ENCODE assay signal across 21 mouse cellular contexts in genomic region chr11:13605152-13605697, GRCm38 (mm10).
DNase-seq lines count a peak whose midpoint lies in the region; ATAC-seq and TF ChIP-seq lines count a peak whose summit lies in the region.
"Had no signal": no experiment of that assay in that cellular context is flagged by ENCODE, and none has a peak within 500 bp of the region (broad histone marks: within the 10 kb centered on the region; RNA-seq: fewer than 3 reads in every experiment).

No protein-coding gene starts in this region.

- H3K9ac ChIP-seq in embryonic facial prominence, embryonic 15.5 days, result no peak overlapping the region
- H3K9ac ChIP-seq in limb, embryonic 14.5 days (ENCODE audit: low read depth, low read length, severe bottlenecking), result no peak overlapping the region
- H3K9ac ChIP-seq in heart, embryonic 12.5 days, result no peak overlapping the region
- H3K9ac ChIP-seq: liver, embryonic 14.5 days; neural tube, embryonic 12.5 days had no signal

- 15% methylated on average over 3 of the region's 4 CpGs for WGBS in embryonic facial prominence, embryonic 15.5 days
- 32% methylated on average over 3 of the region's 4 CpGs for WGBS in limb, embryonic 14.5 days
- 82% methylated on average over 3 of the region's 4 CpGs for WGBS in heart, embryonic 12.5 days

- no peak for TF ChIP-seq CTCF in brain, embryonic 14.5 days (IDR thresholded peaks at IDR 0.05; ENCODE audit: borderline replicate concordance, extremely low read depth, insufficient read depth, insufficient read length)
- TF ChIP-seq CTCF in left cerebral cortex, adult 2 months (IDR thresholded peaks at IDR 0.05), result no peak

- H3K4me1 ChIP-seq in embryonic facial prominence, embryonic 15.5 days, result no peaks in the 10 kb centered on the region
- H3K4me1 ChIP-seq in limb, embryonic 14.5 days (ENCODE audit: control insufficient read depth, insufficient read depth, low read length), result no peaks in the 10 kb centered on the region
- H3K4me1 ChIP-seq in heart, embryonic 12.5 days (replicated peaks), result no peaks in the 10 kb centered on the region
- H3K4me1 ChIP-seq: heart, embryonic 10.5 days; neural tube, embryonic 12.5 days had no signal

- no peaks in the 10 kb centered on the region for H3K27me3 ChIP-seq in embryonic facial prominence, embryonic 15.5 days
- no peaks in the 10 kb centered on the region for H3K27me3 ChIP-seq in limb, embryonic 14.5 days (ENCODE audit: control insufficient read depth, insufficient read depth, low read length)
- H3K27me3 ChIP-seq in heart, embryonic 12.5 days (replicated peaks), result no peaks in the 10 kb centered on the region
- H3K27me3 ChIP-seq: neural tube, embryonic 12.5 days; Patski had no signal

- no peak overlapping the region for H3K4me3 ChIP-seq in embryonic facial prominence, embryonic 15.5 days (replicated peaks)
- H3K4me3 ChIP-seq in limb, embryonic 14.5 days (replicated peaks; ENCODE audit: low read length), result no peak overlapping the region
- no peak overlapping the region for H3K4me3 ChIP-seq in heart, embryonic 12.5 days
- no peak overlapping the region for H3K4me3 ChIP-seq in left cerebral cortex, adult 2 months
- H3K4me3 ChIP-seq: heart, embryonic 10.5 days; neural tube, embryonic 12.5 days had no signal

- H3K9me3 ChIP-seq in embryonic facial prominence, embryonic 15.5 days (replicated peaks), result no peaks in the 10 kb centered on the region
- no peaks in the 10 kb centered on the region for H3K9me3 ChIP-seq in limb, embryonic 14.5 days (ENCODE audit: control insufficient read depth, low read length)
- no peaks in the 10 kb centered on the region for H3K9me3 ChIP-seq in heart, embryonic 12.5 days (replicated peaks)
- H3K9me3 ChIP-seq: heart, embryonic 10.5 days; neural tube, embryonic 12.5 days had no signal

- peak; percentile 26 for DNase-seq in embryo, embryonic 11 days
- DNase-seq in embryo, embryonic 10 days (ENCODE audit: low spot score), result no peak
- DNase-seq in brain, embryonic 14.5 days (ENCODE audit: low read depth), result peak; percentile 59
- peak; percentile 38 for DNase-seq in limb, embryonic 14.5 days (ENCODE audit: low spot score)
- DNase-seq in left cerebral cortex, adult 2 months (ENCODE audit: extremely low spot score in 1 of 2, low spot score in 2 of 2), result no peak
- no peak for DNase-seq in kidney, adult 8-10 months
- DNase-seq: adrenal gland, adult 8-10 months; cerebellum, adult 9-10 months; heart, postnatal 10 days; kidney, adult 9 months; kidney, postnatal 36 days; layer of hippocampus, adult 9-11 months; thymus, postnatal 36 days had no signal

- no peaks in the 10 kb centered on the region for H3K36me3 ChIP-seq in embryonic facial prominence, embryonic 15.5 days
- no peaks in the 10 kb centered on the region for H3K36me3 ChIP-seq in limb, embryonic 14.5 days (ENCODE audit: control insufficient read depth, insufficient read depth, low read length)
- no peaks in the 10 kb centered on the region for H3K36me3 ChIP-seq in heart, embryonic 12.5 days
- H3K36me3 ChIP-seq: heart, embryonic 10.5 days; neural tube, embryonic 12.5 days had no signal

- ATAC-seq in embryonic facial prominence, embryonic 15.5 days (ENCODE audit: insufficient number of reproducible peaks, low FRiP score, low TSS enrichment, low read depth), result peak; percentile 54; the same call in 1 of the 2 replicates
- ATAC-seq in limb, embryonic 14.5 days (ENCODE audit: low FRiP score, low read depth), result peak; percentile 71; the same call in 1 of the 2 replicates
- no peak for ATAC-seq in heart, embryonic 12.5 days (ENCODE audit: insufficient number of reproducible peaks, low FRiP score)
- ATAC-seq: CD4-positive, CD25-positive, alpha-beta regulatory T cell, adult 4 months; inflammation-experienced regulatory T-cells, adult 6 months; Patski had no signal

- no peak overlapping the region for H3K4me2 ChIP-seq in embryonic facial prominence, embryonic 15.5 days (replicated peaks)
- H3K4me2 ChIP-seq in limb, embryonic 14.5 days (replicated peaks; ENCODE audit: low read depth, low read length, severe bottlenecking), result no peak overlapping the region
- no peak overlapping the region for H3K4me2 ChIP-seq in heart, embryonic 12.5 days
- H3K4me2 ChIP-seq: neural tube, embryonic 12.5 days had no signal

- H3K27ac ChIP-seq in embryonic facial prominence, embryonic 15.5 days (replicated peaks), result no peak overlapping the region
- H3K27ac ChIP-seq in limb, embryonic 14.5 days (replicated peaks; ENCODE audit: low read depth, low read length), result no peak overlapping the region
- H3K27ac ChIP-seq in heart, embryonic 12.5 days (ENCODE audit: poor library complexity, severe bottlenecking), result no peak overlapping the region
- H3K27ac ChIP-seq in left cerebral cortex, adult 2 months, result no peak overlapping the region
- H3K27ac ChIP-seq: heart, embryonic 10.5 days; liver, embryonic 14.5 days; neural tube, embryonic 12.5 days had no signal

- no peak for TF ChIP-seq POLR2A in brain, embryonic 14.5 days (IDR thresholded peaks at IDR 0.05; ENCODE audit: borderline replicate concordance, extremely low read depth, insufficient read depth, insufficient read length, poor library complexity, severe bottlenecking)
- no peak for TF ChIP-seq POLR2A in limb, embryonic 14.5 days (IDR thresholded peaks at IDR 0.05; ENCODE audit: borderline replicate concordance, extremely low read depth, insufficient read depth, insufficient read length)

- intact Hi-C loops in left cerebral cortex, adult 2 months (cut with DNase I), result no loop called here

Comparison
In these comparisons a context has a peak if more than half of its experiments do, and no peak if none do; other contexts are left out.
1. DNase-seq: peak in embryo, embryonic 11 days (single experiment), brain, embryonic 14.5 days (single experiment) and limb, embryonic 14.5 days (single experiment); none in embryo, embryonic 10 days (single experiment), left cerebral cortex, adult 2 months (0 of 2) and kidney, adult 8-10 months (0 of 2).